Mouse (Mus musculus): Measurements from ENCODE around the gene Cep152.

- TF ChIP-seq CTCF (IDR thresholded peaks at IDR 0.05; ENCODE audit: low read depth) = peak; percentile 38
- TF ChIP-seq EP300 (IDR thresholded peaks at IDR 0.05; ENCODE audit: low read depth) = no peak
Observed at GRCm38 (mm10) chr2:125670846-125671245, 45.9 kb upstream of the Cep152 start.

Data from heart, postnatal 0 days (tissue).